Mouse (Mus musculus) effector memory CD4-positive, alpha-beta T cell, adult 7 months (primary cell): ENCODE measurements around the gene Car15. TPM values are rescaled to one million over a fixed set of nuclear protein-coding genes. Genes with fewer than 3 reads are reported as not detected.

Experiments used
- polyA plus RNA-seq: library from polyadenylated mRNA; unstranded; fragments of 100-300 nt; shearing (Covaris generic); gene quantifications from one replicate; pipeline ENCODE4 v1.2.1, GENCODE M21; 2017

The Car15 gene
- 1.9 TPM for polyA plus RNA-seq

GRCm38 (mm10) chr16:17838051-17838450 lies at the start of gene Car15:
Gene Car15 (minus strand): TSS chr16:17838364.

DNA sequence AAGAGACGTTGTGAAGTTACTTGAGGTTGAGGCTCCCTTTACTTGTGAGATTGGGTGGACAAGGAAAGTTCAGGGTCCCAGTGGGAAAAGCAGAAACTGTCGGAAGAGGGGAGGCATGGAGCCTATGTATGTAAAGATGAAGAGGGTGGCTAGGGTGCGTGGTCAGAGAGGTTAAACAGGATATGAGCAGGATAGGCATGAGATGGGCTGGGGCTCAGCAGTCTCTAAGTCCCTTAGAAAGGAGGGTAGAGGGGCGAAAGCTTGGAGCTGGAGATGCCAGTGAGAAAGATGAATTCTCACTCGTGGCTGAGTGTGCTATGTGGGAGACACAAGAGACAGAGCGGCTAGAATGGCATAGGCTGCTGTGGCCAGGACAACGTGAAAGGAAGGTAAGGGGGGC lies 5.3 kb downstream of the Car15 start, which contains the start of gene B830017H08Rik:
B830017H08Rik (plus strand) TSS at position 301 of the 400 bp plus-strand sequence.

DNA sequence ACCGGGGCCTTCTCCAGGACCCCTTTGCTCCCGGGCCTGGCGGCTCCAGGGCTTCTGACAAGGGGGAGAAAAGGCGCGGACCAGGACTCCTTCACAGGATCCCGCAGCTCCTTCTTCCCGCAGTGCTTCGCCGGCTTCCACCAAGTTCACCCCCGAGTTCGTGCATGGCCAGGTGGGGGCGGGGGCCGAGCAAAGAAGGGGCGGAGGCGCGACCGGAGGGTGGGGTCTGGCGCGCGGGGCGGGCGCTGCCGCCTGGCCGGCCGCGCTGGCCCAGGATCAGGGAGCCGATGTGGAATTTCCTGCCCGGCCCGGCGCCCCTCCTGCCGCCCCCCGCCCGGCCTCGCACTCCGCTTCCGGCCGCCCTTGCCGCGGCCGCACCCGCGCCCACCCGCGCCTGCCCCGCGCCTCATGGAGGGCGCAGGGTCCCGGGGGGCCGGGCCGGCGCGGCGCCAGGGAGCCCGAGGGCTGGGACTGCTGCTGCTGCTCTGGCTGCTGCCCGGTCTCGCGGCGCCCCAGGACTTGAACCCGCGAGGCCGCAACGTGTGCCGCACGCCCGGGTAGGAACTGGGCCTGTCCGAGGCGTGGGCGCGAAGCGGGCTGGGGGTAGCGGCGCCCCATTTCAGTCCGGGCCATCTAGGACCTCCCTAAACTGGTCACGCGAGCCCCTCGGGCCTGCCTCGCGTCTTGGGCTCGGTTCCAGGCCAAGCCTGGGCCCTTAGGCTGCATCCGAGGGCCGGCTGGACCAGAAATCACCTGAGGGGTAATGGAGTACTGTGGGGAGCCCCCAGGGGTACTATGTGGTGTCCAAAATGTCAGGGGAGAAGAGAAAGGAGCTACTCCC lies 41.0 kb downstream of the Car15 start, which contains the start of gene Scarf2:
Scarf2 (plus strand) TSS at position 312 of the 841 bp plus-strand sequence.

Other genes starting within 250 kb of the Car15 start
- 20.1 TPM for gene Smpd4, start 219.0 kb downstream of the Car15 start, polyA plus RNA-seq
- not detected for gene Ccdc74a, start 191.9 kb downstream of the Car15 start, polyA plus RNA-seq
- 134 TPM for gene Med15, start 105.5 kb downstream of the Car15 start, polyA plus RNA-seq
- gene Klhl22, start 78.7 kb downstream of the Car15 start, polyA plus RNA-seq, result 9.9 TPM
- not detected for gene Scarf2, start 41.1 kb downstream of the Car15 start, polyA plus RNA-seq
- not detected for gene B830017H08Rik, start 5.2 kb downstream of the Car15 start, polyA plus RNA-seq
- 0.60 TPM for gene Gm20518, start 53.3 kb upstream of the Car15 start, polyA plus RNA-seq
- gene Tssk1, start 55.9 kb upstream of the Car15 start, polyA plus RNA-seq, result not detected
- 56.2 TPM for gene Dgcr2, start 60.2 kb upstream of the Car15 start, polyA plus RNA-seq
- not detected for gene Tssk2, start 60.3 kb upstream of the Car15 start, polyA plus RNA-seq
- gene Ess2, start 73.0 kb upstream of the Car15 start, polyA plus RNA-seq, result 61.9 TPM
- not detected for gene Gsc2, start 76.7 kb upstream of the Car15 start, polyA plus RNA-seq
- 39.5 TPM for gene Slc25a1, start 89.9 kb upstream of the Car15 start, polyA plus RNA-seq
- gene Vpreb2, start 142.1 kb upstream of the Car15 start, polyA plus RNA-seq, result not detected
- gene Dgcr6, start 214.5 kb upstream of the Car15 start, polyA plus RNA-seq, result 5.4 TPM